Mouse (Mus musculus): Measurements from ENCODE around the gene Inafm1. TPM values are rescaled to one million over a fixed set of nuclear protein-coding genes. Genes with fewer than 3 reads are reported as not detected.

The Inafm1 gene
- total and polyA plus RNA-seq, 3 experiments: 4.1 to 92.0 (median 18.8) TPM

- TF ChIP-seq GATA1 (IDR thresholded peaks at IDR 0.05; ENCODE audit: borderline replicate concordance, low read length) (no peak), GATA2 (IDR thresholded peaks at IDR 0.05; ENCODE audit: borderline replicate concordance, low read depth, low read length) (no peak), TAL1 (conservative IDR thresholded peaks at IDR 0.05; ENCODE audit: low read depth, low read length) (no peak), CTCF (IDR thresholded peaks at IDR 0.05; ENCODE audit: low read depth, low read length) (no peak), POLR2AphosphoS5 (IDR thresholded peaks at IDR 0.05; ENCODE audit: insufficient replicate concordance, low read depth, low read length) (no peak)
- DNase-seq (ENCODE audit: low spot score) (no peak), ATAC-seq (ENCODE audit: extremely low read depth, insufficient number of reproducible peaks, low FRiP score, poor library complexity, severe bottlenecking) (no peak)
- H3K36me3 ChIP-seq (replicated peaks): no peaks in the 10 kb centered on the region
- peaks cover 42% of the 10 kb centered on the region for H3K4me1 ChIP-seq (ENCODE audit: insufficient read depth, low read depth, low read length)
- no peaks in the 10 kb centered on the region for H3K9me3 ChIP-seq (replicated peaks)
- peaks cover 2% of the 10 kb centered on the region; the same call in 1 of the 2 replicates for H3K27me3 ChIP-seq (ENCODE audit: insufficient read depth, low read length)
- no peak overlapping the region for H3K4me3 ChIP-seq (ENCODE audit: low read depth, low read length)
Observed at GRCm38 (mm10) chr7:16298927-16299326, 25.5 kb upstream of the Inafm1 start.

DNA sequence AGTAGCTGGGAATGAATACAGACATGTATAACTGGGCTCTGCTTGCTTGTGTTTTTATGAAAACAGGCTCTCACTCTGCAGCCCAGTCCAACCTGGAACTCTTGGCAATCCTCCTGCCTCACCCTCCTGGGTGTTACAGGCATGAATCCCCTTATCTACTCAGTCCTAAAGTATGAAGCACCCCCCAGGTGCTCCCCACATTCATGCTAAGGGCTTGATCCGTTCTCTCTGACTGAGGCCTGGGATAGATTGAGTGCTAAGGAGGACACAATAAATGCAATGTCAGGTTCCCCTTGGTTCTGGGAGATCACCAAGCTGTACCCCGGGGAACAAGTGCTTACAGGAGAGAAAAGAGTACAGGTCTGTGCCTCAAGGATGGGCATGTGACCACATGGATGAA is 24.2 kb upstream of the Inafm1 start:
- H3K27me3 ChIP-seq (ENCODE audit: insufficient read depth, low read length): peaks cover 2% of the 10 kb centered on the region; the same call in 1 of the 2 replicates
- no peak for ATAC-seq (ENCODE audit: extremely low read depth, insufficient number of reproducible peaks, low FRiP score, poor library complexity, severe bottlenecking)

DNA sequence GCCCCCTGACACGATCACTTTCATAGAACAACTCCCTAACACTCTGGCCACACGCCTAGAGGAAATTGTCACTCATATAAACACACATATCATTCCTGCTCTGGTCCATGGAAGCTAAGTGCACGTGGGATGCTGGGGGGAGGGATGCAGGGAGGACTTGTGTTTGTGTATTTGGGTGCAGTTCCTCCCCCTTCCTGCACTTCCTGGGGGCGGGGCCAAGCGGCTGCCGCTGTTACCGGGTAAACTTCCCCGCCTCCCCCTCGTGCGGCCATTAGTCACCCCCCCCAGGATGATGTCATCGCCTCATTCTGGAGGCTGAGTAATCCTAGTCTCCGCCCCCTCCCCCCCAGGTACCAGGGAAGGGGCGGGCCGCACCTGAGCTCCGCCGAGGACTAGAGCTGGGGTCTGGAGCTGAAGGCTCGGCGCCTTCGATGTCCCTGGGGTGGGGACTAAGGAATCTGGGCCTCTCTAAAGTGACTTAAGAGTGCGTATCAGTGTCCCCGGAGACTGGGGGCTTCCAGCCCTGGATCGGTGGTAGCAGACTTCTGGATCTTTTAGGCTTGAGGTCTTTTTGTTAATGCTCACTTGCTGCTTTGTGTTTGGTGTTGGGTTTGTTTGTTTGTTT is 23.5 kb upstream of the Inafm1 start:
- DNase-seq (ENCODE audit: low spot score) (peak; percentile 79), ATAC-seq (ENCODE audit: extremely low read depth, insufficient number of reproducible peaks, low FRiP score, poor library complexity, severe bottlenecking) (peak; percentile 34)
- no peak for TF ChIP-seq CTCF (IDR thresholded peaks at IDR 0.05; ENCODE audit: low read depth, low read length)
- TF ChIP-seq GATA2 (IDR thresholded peaks at IDR 0.05; ENCODE audit: borderline replicate concordance, low read depth, low read length): no peak
- TF ChIP-seq GATA1 (IDR thresholded peaks at IDR 0.05; ENCODE audit: borderline replicate concordance, low read length): no peak
- TF ChIP-seq POLR2AphosphoS5 (IDR thresholded peaks at IDR 0.05; ENCODE audit: insufficient replicate concordance, low read depth, low read length): no peak
- no peak for TF ChIP-seq TAL1 (conservative IDR thresholded peaks at IDR 0.05; ENCODE audit: low read depth, low read length)
- Histone ChIP-seq H3K9me3 (replicated peaks) (no peaks in the 10 kb centered on the region), H3K27me3 (ENCODE audit: insufficient read depth, low read length) (peaks cover 2% of the 10 kb centered on the region; the same call in 1 of the 2 replicates), H3K4me3 (ENCODE audit: low read depth, low read length) (peak overlapping the region; percentile 65; the same call in 1 of the 2 replicates), H3K4me1 (ENCODE audit: insufficient read depth, low read depth, low read length) (peaks cover 40% of the 10 kb centered on the region), H3K36me3 (replicated peaks) (no peaks in the 10 kb centered on the region)

More for the DNA sequence above, 24.2 kb upstream of the Inafm1 start:
- H3K4me3 ChIP-seq (ENCODE audit: low read depth, low read length): no peak overlapping the region
- no peak for DNase-seq (ENCODE audit: low spot score)
- H3K9me3 ChIP-seq (replicated peaks): no peaks in the 10 kb centered on the region
- H3K36me3 ChIP-seq (replicated peaks): no peaks in the 10 kb centered on the region
- H3K4me1 ChIP-seq (ENCODE audit: insufficient read depth, low read depth, low read length): peaks cover 42% of the 10 kb centered on the region
- TF ChIP-seq TAL1 (conservative IDR thresholded peaks at IDR 0.05; ENCODE audit: low read depth, low read length): no peak
- TF ChIP-seq CTCF (IDR thresholded peaks at IDR 0.05; ENCODE audit: low read depth, low read length): no peak
- no peak for TF ChIP-seq POLR2AphosphoS5 (IDR thresholded peaks at IDR 0.05; ENCODE audit: insufficient replicate concordance, low read depth, low read length)
- TF ChIP-seq GATA1 (IDR thresholded peaks at IDR 0.05; ENCODE audit: borderline replicate concordance, low read length): no peak
- TF ChIP-seq GATA2 (IDR thresholded peaks at IDR 0.05; ENCODE audit: borderline replicate concordance, low read depth, low read length): no peak

GRCm38 (mm10) chr7:16296146-16296545 is 22.7 kb upstream of the Inafm1 start:
- Histone ChIP-seq H3K4me3 (ENCODE audit: low read depth, low read length) (0 out of 2 replicates have a peak overlapping the region, but pooled peaks have one; percentile 3), H3K9me3 (replicated peaks) (no peaks in the 10 kb centered on the region), H3K4me1 (ENCODE audit: insufficient read depth, low read depth, low read length) (peaks cover 40% of the 10 kb centered on the region), H3K27me3 (ENCODE audit: insufficient read depth, low read length) (peaks cover 2% of the 10 kb centered on the region; the same call in 1 of the 2 replicates), H3K36me3 (replicated peaks) (no peaks in the 10 kb centered on the region)
- ATAC-seq (ENCODE audit: extremely low read depth, insufficient number of reproducible peaks, low FRiP score, poor library complexity, severe bottlenecking) (no peak), DNase-seq (ENCODE audit: low spot score) (no peak)
- TF ChIP-seq GATA2 (IDR thresholded peaks at IDR 0.05; ENCODE audit: borderline replicate concordance, low read depth, low read length) (no peak), CTCF (IDR thresholded peaks at IDR 0.05; ENCODE audit: low read depth, low read length) (no peak), GATA1 (IDR thresholded peaks at IDR 0.05; ENCODE audit: borderline replicate concordance, low read length) (no peak), TAL1 (conservative IDR thresholded peaks at IDR 0.05; ENCODE audit: low read depth, low read length) (no peak), POLR2AphosphoS5 (IDR thresholded peaks at IDR 0.05; ENCODE audit: insufficient replicate concordance, low read depth, low read length) (no peak)

DNA sequence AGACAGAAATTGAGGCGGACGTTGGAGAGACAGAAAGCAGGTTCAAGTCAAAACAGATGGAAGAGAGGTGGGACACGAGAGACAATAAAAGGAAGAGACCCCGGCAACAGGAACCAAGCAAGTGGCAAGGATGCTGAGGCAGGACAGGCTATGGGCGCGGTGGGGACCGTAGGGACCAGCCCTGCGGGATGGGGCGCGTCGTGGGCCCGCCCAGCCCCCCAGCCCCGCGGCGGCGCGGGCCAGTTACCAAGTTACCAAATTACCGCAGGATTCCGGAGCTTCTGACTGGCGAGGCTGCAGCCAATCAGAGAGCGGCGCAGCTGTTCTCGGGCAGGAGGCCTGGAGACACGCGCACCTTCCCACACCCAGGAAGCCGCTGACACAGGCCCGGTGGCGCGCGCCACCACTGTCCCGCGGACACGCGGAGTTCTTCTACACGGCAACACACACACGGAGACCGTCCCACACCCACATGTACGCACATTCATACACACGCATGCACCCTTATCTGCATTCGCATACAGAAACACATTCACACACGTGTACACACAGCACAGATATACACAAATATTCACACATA is 22.0 kb upstream of the Inafm1 start:
- Histone ChIP-seq H3K27me3 (ENCODE audit: insufficient read depth, low read length) (peaks cover 2% of the 10 kb centered on the region; the same call in 1 of the 2 replicates), H3K9me3 (replicated peaks) (no peaks in the 10 kb centered on the region), H3K4me1 (ENCODE audit: insufficient read depth, low read depth, low read length) (peaks cover 40% of the 10 kb centered on the region), H3K36me3 (replicated peaks) (no peaks in the 10 kb centered on the region), H3K4me3 (ENCODE audit: low read depth, low read length) (peak overlapping the region; percentile 69)
- TF ChIP-seq TAL1 (conservative IDR thresholded peaks at IDR 0.05; ENCODE audit: low read depth, low read length) (no peak), GATA1 (IDR thresholded peaks at IDR 0.05; ENCODE audit: borderline replicate concordance, low read length) (no peak), POLR2AphosphoS5 (IDR thresholded peaks at IDR 0.05; ENCODE audit: insufficient replicate concordance, low read depth, low read length) (no peak), GATA2 (IDR thresholded peaks at IDR 0.05; ENCODE audit: borderline replicate concordance, low read depth, low read length) (no peak), CTCF (IDR thresholded peaks at IDR 0.05; ENCODE audit: low read depth, low read length) (no peak)
- peak; percentile 97 for DNase-seq (ENCODE audit: low spot score)
- ATAC-seq (ENCODE audit: extremely low read depth, insufficient number of reproducible peaks, low FRiP score, poor library complexity, severe bottlenecking): peak; percentile 71

DNA sequence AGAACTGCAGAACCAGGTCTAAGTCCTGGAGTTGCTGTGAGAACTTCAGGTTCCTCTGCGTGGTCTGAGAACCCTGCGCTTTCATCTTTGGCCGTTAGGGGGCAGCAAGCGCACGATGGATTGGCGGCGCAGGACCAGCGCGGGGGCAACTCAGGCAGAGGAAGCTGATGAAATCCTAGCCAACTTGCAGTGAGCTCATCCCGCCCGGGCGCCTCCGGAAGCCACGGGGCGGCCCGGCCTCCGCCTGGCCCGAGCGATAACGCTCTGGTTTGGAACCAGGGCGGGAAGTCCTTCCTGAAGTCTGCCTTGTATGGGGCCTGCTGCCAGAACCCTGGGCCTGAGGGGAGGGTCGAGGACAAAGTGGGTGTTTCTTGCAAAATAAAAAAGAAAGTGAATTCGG is 21.4 kb upstream of the Inafm1 start:
- Histone ChIP-seq H3K36me3 (replicated peaks) (no peaks in the 10 kb centered on the region), H3K4me1 (ENCODE audit: insufficient read depth, low read depth, low read length) (peaks cover 39% of the 10 kb centered on the region), H3K27me3 (ENCODE audit: insufficient read depth, low read length) (peaks cover 2% of the 10 kb centered on the region; the same call in 1 of the 2 replicates), H3K4me3 (ENCODE audit: low read depth, low read length) (peak overlapping the region; percentile 69), H3K9me3 (replicated peaks) (no peaks in the 10 kb centered on the region)
- no peak for TF ChIP-seq GATA1 (IDR thresholded peaks at IDR 0.05; ENCODE audit: borderline replicate concordance, low read length)
- TF ChIP-seq TAL1 (conservative IDR thresholded peaks at IDR 0.05; ENCODE audit: low read depth, low read length): peak; percentile 89
- no peak for TF ChIP-seq GATA2 (IDR thresholded peaks at IDR 0.05; ENCODE audit: borderline replicate concordance, low read depth, low read length)
- no peak for TF ChIP-seq POLR2AphosphoS5 (IDR thresholded peaks at IDR 0.05; ENCODE audit: insufficient replicate concordance, low read depth, low read length)
- TF ChIP-seq CTCF (IDR thresholded peaks at IDR 0.05; ENCODE audit: low read depth, low read length): peak; percentile 68
- peak; percentile 83 for DNase-seq (ENCODE audit: low spot score)
- ATAC-seq (ENCODE audit: extremely low read depth, insufficient number of reproducible peaks, low FRiP score, poor library complexity, severe bottlenecking): peak; percentile 77

All from G1E (cell line).